Mouse (Mus musculus) adrenal gland, postnatal 14 days (tissue): Measurements from ENCODE around the gene Ubac2. TPM values are rescaled to one million over a fixed set of nuclear protein-coding genes. Genes with fewer than 3 reads are reported as not detected.
A peak's percentile ranks its signal among the peaks of the same experiment; 100 is the strongest.

ENCODE experiments used
- DNase-seq: peaks from one replicate; pipeline ENCODE4 v3.0.0; 2021; ENCODE audit warnings: mixed read lengths
- total RNA-seq: library from RNA; stranded (reverse); gene quantifications from 2 replicates; pipeline ENCODE4 v1.2.3, GENCODE M21; 2021

Gene Ubac2
- total RNA-seq, 1 experiment from 2014 or later = 30.3 TPM

DNA sequence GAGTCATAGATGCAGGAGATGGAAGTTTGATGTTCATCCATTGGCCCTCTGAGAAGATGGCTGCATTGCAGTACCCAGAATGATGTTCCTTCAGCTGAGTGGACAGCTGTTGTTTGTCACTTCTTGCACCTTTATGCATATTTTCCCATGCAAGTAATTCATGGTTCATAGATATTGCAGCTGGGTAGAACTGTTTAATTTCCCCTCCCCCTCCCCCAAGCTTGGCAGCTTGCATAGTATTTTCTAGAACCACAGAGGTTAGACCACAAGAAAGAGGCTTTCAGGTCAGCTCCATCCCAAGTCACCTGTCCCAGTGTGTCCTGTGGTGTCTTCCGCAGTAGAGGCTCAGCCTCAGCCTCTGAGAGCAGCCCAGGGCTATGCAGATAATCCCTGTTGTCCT, 92.0 kb downstream of the Ubac2 start:
- DNase-seq = no peak

DNA sequence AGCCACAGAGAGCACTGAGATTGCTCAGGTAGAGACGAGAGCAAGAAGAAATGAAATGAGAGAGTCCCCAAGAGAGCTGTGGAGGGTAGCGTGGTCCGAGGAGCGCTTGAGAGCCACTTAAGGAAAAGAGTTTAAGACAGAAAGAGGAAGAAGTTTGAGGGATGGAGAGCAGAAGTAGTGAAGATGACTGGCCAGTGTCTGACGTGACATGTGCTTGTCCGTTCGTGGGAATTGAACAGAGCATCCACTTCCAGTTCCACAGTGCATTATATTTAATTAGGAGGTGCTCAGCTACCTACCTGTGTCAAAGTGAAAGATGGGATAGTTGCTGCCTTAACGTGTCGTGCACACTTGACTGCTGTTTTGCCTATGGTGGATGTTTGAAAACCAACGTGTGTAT, 94.7 kb downstream of the Ubac2 start:
- DNase-seq = no peak

- DNase-seq = no peak
These were observed 103.1 kb downstream of the Ubac2 start for GRCm38 (mm10) chr14:121981531-121981930.

GRCm38 (mm10) chr14:121983009-121983933, 104.9 kb downstream of the Ubac2 start:
- no peak for DNase-seq

- DNase-seq = no peak
These were observed 107.1 kb downstream of the Ubac2 start for GRCm38 (mm10) chr14:121985477-121985876.

DNA sequence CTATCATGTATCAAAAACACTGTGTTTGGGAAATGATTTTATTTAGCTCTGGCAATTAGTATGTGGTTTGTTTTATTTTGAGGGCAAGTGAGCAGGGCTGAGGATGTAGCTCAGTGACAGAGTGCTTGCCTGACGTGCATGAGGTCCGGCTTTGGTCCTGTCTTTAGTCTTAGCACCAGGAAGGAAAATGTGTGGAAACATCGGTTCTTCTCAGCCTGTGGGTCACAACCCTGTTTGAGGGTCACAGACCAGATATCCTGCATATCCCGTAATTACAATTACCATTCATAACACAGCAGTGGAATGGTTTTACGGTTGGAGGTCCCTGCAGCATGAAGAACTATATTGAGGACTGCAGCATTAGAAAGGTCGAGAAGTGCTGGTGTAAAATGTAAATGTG, 107.6 kb downstream of the Ubac2 start:
- DNase-seq = no peak

DNA sequence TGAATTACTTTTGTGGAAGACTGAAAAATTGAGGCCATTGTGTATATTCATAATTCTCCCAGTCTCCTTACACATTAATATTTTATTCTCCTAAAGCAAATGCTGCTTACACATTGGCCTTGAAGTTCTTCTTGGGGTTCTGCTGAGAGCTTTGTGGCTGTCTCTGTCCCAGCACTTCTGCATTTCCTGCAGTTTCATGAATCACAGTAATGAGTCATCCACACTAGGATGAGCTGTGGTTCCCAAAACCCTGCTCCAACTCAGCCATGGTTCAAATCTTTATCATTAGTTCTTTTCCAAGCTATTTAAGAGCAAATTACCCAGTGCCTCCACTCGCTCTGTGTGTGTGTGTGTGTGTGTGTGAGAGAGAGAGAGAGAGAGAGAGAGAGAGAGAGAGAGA, 108.9 kb downstream of the Ubac2 start:
- no peak for DNase-seq

DNA sequence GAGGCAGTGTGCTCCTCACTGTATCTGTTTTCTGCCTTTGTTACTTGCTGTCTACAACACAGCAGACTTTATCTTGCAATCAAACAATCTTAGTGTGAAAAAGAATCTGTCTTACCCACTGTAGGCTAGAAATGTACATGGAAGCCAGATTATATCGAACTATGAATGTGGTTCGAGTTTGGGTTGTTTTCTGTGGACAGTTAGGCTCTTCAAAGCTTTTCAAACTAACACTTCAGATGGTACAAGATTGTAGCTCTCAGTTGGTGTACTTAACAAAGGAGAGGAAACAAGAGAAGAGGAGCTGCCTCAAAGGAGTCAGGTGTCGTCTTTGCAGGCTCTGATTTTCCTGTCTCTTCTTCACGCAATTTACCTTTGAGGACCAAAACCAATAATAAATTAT, 109.3 kb downstream of the Ubac2 start:
- no peak for DNase-seq

GRCm38 (mm10) chr14:121989331-121989730, 110.9 kb downstream of the Ubac2 start:
- DNase-seq = no peak

DNA sequence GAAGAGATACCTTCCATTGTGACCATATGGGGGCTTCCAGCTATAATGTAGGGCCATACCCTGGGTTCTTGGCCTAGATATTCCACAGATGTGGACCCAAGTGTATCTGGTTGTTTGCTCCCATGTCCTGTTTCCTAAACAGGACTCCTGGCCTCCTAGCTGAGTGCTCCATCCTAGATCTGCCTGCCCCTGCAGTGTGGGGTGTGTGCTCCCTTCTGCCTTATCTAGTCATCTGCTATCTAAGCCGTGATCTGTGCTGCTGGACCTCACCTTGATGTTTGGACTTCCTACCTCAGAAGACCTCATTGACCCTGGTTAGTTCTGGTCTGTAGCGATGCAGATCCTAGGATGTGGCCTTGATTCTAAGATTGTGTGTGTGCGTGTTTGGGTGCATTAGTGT, 111.4 kb downstream of the Ubac2 start:
- no peak for DNase-seq

DNA sequence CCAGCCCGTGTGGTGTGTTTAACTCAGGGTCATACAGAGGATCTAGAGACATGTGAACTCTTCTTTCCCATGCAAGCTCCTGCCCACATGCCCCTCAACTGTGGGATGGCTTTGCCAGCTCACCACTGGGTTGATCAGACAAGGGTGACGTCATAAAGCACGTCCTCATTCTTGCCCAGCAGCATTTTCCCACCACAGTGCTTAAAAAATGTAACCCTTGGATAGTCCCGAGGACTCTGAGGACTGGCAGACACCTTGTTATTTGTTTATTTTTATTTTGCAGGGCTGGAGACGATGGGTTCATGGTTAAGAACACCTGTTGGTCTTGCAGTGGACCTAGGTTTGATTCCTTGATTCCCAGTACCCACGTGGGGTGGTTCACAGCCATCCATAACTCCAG, 112.5 kb downstream of the Ubac2 start:
- DNase-seq = no peak

DNA sequence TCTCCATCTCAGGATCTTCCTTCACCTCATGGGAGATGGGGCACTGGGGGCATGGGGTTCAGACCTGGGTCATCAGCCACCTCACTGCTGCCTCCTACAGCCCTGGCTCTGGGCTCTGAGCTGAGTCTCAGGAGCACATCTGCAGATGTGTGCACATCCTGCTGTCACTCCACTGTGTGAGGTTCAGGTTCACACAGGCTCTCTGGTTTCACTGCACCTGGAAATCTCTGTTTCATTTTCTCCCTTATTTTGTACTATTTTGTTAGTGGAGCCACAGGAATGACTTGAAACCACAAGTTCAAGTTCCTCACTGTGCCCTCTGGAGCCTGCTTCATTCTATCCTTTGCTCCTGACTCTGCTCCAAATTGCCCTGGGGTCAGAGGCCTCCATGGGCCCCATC, 113.5 kb downstream of the Ubac2 start:
- DNase-seq = no peak

GRCm38 (mm10) chr14:121992395-121993280, 114.2 kb downstream of the Ubac2 start:
- DNase-seq = no peak

DNA sequence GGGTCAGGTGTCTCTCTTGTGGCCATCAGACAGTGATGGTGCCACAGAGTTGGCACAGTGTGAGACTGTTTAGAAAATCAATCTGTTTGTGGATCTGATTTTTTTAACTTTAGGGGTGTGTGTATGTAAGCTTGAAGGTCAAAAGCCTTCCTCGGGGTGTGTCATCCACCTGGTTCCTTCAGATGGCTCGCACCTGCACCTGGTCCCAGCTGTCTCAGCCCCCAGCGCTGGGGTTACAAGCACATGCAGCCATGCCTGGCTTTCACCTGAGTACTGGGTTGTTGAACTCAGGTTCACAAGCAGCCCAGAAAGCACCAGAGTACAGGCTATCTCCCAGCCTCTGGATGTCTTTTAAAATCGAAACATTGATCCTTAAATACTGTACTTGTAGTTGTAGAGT, 115.2 kb downstream of the Ubac2 start:
- no peak for DNase-seq

- DNase-seq = no peak
These were observed 115.8 kb downstream of the Ubac2 start for GRCm38 (mm10) chr14:121994171-121994700.

DNA sequence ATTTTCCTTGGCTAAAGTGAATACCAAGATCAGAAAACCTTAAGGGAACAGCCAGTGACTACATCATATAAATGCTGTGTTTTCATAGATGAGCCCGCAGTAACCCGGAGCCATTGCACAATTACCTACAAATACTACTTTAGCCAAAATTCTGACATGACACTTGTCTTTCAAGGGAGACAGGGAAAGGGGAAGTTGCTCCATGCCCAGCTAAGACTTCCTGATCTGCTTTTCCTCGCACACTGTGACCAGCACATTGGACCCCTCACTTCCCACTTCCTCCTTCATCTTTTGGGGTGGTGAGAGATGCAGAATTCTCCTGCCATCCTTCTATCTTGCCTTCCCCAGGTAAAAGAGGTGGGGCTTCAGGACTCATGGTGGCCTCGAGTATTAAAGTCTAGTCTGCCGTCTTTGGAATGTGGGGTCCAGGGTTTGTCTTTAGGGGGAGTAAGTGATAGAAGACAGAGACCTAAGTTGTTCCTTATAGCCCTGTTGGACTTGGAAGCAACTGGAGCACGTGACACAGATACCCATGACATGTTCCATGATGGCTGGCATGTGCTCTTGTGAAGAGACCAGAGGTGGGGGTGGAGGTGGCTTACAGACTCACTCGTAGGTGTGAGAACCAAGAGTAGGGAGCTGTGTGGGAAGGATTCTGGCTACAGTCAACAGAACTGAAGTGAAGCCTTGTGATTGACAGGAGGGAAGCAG, 116.6 kb downstream of the Ubac2 start:
- DNase-seq = no peak

- no peak for DNase-seq
These were observed 117.1 kb downstream of the Ubac2 start for GRCm38 (mm10) chr14:121995557-121995870.

DNA sequence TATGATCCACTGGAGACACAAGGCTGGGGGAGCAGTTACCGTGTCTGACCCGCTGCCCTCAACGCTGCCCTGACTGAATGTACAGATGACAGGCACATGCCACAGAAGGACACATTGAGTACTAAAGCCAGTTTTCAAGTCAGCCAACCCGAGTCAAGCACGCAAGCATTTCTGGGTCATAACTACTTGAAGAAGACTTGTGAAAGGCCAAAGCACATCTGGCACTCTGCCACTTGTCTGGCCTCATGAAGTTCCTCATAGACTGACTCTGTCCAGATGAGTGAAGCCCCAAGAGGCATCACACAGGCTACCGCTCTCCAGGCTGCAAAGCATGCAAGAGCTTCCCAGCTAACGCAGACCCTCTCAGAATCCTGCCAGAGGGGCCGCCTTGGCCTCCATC, 118.4 kb downstream of the Ubac2 start:
- DNase-seq = peak; percentile 76

DNA sequence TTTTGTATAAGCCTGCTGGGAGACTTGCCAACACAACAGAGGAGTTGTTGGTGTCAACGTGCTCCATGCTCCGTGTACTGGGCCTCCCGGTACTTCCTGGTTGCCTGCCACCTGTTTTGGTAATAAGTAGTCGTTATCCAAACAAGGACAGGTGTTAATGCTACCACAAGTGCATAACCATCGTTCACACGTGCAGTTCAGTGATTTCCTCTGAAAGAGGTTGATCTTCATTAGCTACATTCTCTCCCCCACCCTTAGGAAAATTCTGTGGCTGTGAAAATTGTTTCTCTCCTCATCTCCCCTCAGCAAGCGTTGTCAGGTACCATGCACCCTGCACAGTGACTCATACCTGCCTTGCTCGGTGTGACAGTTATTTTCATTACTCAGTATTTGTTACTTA, 121.0 kb downstream of the Ubac2 start:
- DNase-seq = no peak

DNA sequence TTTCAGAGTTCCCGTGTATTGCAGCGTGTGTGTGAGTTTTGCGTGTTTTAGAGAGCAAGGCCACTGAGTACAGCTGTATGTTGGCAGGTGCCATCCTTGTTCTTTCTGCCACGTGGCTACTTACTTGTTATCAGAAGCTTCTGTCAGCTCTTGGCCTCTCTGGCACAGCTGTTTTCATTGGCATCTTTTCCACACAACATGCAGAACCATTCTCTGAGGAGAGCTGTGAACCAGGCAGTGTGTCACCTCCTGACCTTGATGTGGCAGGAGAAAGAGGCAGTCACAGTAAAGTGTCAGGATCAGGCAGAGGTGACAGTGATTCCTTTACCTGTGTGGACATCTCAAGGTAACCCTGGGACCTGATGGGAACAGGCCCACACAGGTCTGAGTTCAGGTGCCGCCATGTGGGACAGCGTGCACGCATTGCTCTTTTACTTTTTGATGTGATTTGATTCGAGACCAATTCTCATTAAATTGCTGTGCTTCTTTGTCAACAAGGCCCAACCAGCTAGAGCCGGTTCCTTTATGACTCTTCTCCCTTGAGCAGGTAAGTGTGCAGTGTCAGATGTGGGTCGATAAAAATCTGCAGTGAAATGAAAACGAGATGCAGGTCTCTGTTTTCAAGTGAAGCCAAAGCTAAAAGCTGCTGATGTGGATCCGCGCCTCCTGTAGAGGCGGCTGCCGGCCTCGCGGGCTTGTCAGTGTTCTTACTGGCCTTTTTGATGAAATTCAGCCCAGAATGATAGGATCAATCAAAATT, 122.1 kb downstream of the Ubac2 start:
- no peak for DNase-seq

DNA sequence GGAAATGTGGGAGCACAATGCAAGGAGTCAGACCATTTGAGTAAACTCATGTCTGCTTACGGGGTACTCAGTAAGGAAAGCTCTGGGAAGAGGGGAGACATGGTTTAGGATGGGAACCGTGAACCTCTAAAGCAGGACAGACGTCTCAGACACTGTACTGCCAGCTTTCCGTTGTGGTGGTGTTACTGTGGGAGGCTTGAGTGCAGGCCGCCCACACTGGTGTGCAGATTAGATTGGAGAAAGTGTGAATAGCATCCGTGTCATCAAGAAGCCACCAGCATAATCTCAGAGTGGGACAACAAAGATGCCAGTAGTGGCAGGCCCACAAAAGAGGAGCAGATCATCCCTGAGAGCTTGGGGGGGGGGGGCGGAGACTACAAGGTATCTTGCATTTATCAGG, 123.8 kb downstream of the Ubac2 start:
- peak; percentile 1 for DNase-seq

DNA sequence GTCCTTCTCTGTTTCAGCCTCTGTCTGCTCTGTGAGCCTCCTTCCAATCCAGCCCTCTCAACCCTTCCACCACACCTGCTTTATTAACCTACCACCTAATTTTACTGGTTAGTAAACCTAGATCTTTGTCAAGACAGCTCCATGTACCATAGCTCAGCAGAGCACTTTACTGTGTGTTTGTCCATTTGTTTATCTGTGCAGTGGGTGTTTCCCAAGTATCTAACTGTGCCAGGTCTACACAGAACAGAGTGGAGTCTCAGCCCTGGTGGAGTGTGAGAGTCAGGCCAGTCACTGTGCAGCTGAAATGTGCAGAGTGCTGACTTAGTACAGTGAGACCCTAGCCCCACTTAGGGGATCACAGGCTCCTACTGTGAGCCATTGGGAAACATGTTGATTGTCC, 125.4 kb downstream of the Ubac2 start:
- no peak for DNase-seq
